Mouse (Mus musculus) lung, embryonic 14.5 days (tissue): ENCODE results near the gene Plekho2. TPM values are rescaled to one million over a fixed set of nuclear protein-coding genes. Genes with fewer than 3 reads are reported as not detected.

Experiments used
- ATAC-seq: fragments of 200-750 bp; cut with Nextera tagmentation; 2 replicates; pipeline ENCODE4 v1.8.0; 2017; ENCODE audit warnings: mild to moderate bottlenecking, moderate TSS enrichment, moderate library complexity; ENCODE audit not compliant: insufficient read depth
- DNase-seq: peaks from one replicate; pipeline ENCODE4 v3.0.0-alpha.2; 2015
- H3K27ac ChIP-seq: fragments of 300-500 bp; sonication (generic); 2 replicates; pipeline ENCODE4 v1.5.1; 2014; ENCODE audit warnings: low read depth, mild to moderate bottlenecking, moderate library complexity
- H3K27me3 ChIP-seq: fragments of 300-500 bp; sonication (generic); 2 replicates; pipeline ENCODE4 v1.6.1; 2014; ENCODE audit warnings: low read length, control low read depth; ENCODE audit not compliant: insufficient read depth
- H3K36me3 ChIP-seq: fragments of 300-500 bp; sonication (generic); 2 replicates; pipeline ENCODE4 v1.6.1; 2014; ENCODE audit warnings: control low read depth; ENCODE audit not compliant: insufficient read depth
- H3K4me1 ChIP-seq: fragments of 300-500 bp; sonication (generic); 2 replicates; pipeline ENCODE4 v1.6.1; 2014; ENCODE audit warnings: antibody characterized with exemption, control low read depth; ENCODE audit not compliant: insufficient read depth
- H3K4me2 ChIP-seq: fragments of 300-500 bp; sonication (generic); 2 replicates; pipeline ENCODE4 v1.6.1; 2014; ENCODE audit warnings: mild to moderate bottlenecking
- H3K4me3 ChIP-seq: fragments of 300-500 bp; sonication (generic); 2 replicates; pipeline ENCODE4 v1.5.1; 2014; ENCODE audit warnings: low read depth, low read length
- H3K9ac ChIP-seq: fragments of 300-500 bp; sonication (generic); 2 replicates; pipeline ENCODE4 v1.6.1; 2014
- H3K9me3 ChIP-seq: fragments of 300-500 bp; sonication (generic); 2 replicates; pipeline ENCODE4 v1.6.1; 2016; ENCODE audit warnings: low read depth, low read length, control low read depth
- CTCF ChIP-seq: IDR thresholded peaks from 2 replicates; pipeline ENCODE4 v1.5.1; 2016; ENCODE audit warnings: antibody characterized with exemption, low read depth
- WGBS: fragments of 180-500 bp; shearing (Covaris S2); extraction: QIAGEN DNeasy Blood & Tissue Kit; methylation state at CpG from one replicate; pipeline ENCODE4 v1.1.7; 2014; 5-methylcytosine and 5-hydroxymethylcytosine counted together
- polyA plus RNA-seq: library from polyadenylated mRNA; unstranded; fragments of >200 nt; fragmentation: Nextera tagmentation; extraction: Ambion mirVana; gene quantifications from 2 replicates; pipeline ENCODE4 v1.2.1, GENCODE M21; 2014

Plekho2 gene
- polyA plus RNA-seq, 1 experiment from 2014 or later = 21.8 TPM

DNA sequence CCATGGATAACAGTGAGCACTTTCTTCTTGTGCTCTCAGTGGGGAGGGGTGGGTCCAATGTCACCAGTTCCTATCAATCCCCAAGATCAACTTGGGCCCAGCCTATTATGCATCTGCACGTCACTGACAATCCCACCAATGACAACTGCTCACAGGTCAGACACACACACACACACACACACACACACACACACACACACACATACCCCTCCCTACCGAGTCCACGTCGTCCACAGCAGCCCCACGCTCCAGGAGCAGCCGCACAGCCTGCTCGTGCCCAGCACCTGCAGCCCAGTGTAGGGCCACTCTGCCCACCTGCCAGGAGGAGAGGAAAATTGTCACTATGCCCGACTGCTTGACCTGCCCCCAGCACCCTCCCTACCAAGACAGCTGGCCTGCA, 65.4 kb downstream of the Plekho2 start:
- no peak for TF ChIP-seq CTCF
- H3K9ac ChIP-seq = no peak overlapping the region
- no peak overlapping the region for H3K4me2 ChIP-seq
- no peak overlapping the region for H3K27ac ChIP-seq
- no peak for DNase-seq
- H3K9me3 ChIP-seq = no peaks in the 10 kb centered on the region
- H3K4me1 ChIP-seq = no peaks in the 10 kb centered on the region
- H3K27me3 ChIP-seq = no peaks in the 10 kb centered on the region
- no peaks in the 10 kb centered on the region for H3K36me3 ChIP-seq
- ATAC-seq = no peak
- H3K4me3 ChIP-seq = no peak overlapping the region
- WGBS = 70% methylated on average over 8 of the region's 8 CpGs

DNA sequence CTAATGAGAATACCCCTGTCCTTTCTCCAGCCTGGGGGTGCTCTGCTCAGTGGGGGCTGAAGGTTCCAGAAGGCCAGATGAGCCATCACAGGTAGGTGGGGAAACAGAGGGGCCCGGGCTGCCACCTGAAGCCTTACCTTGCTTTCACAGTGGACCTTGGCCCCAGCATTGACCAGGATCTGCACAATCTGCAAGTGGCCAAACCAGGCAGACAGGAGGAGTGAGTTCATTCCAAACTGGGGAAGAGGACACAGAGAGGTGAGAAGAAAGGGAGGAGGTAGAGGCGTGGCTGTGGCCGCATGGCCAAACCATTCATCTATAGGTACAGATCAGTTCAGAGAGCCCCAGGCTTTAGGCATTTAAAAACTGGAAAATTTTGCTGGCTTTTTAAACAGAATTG, 67.3 kb downstream of the Plekho2 start:
- H3K27me3 ChIP-seq = no peaks in the 10 kb centered on the region
- H3K4me2 ChIP-seq = no peak overlapping the region
- no peaks in the 10 kb centered on the region for H3K36me3 ChIP-seq
- H3K9ac ChIP-seq = no peak overlapping the region
- TF ChIP-seq CTCF = no peak
- no peak overlapping the region for H3K4me3 ChIP-seq
- no peaks in the 10 kb centered on the region for H3K9me3 ChIP-seq
- H3K4me1 ChIP-seq = 0 out of 2 replicates have a peak, but pooled peaks cover 4% of the 10 kb centered on the region
- ATAC-seq = no peak
- DNase-seq = no peak
- H3K27ac ChIP-seq = no peak overlapping the region
- 61% methylated on average over 3 of the region's 3 CpGs for WGBS

DNA sequence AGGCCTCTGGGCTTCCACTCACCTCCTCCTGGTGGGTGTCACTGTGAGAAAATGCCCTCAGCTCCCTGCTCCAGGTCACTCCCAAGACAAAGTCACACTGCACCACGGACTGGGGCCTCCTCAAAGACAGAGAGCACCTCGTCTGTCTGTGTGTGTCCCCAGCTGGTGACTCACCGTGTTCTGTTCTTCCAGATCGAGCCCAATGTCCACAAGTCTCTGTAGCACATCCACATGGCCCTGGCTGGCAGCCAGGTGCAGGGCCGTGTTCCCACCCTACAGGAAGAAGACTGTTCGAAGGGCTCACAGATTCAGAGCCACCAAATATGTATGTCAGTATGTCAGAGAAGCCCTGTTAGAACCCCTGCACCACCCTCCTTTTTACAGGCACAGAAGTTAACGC, 71.4 kb downstream of the Plekho2 start:
- Histone ChIP-seq H3K27me3 (no peaks in the 10 kb centered on the region), H3K4me2 (no peak overlapping the region), H3K4me3 (no peak overlapping the region), H3K36me3 (no peaks in the 10 kb centered on the region), H3K9ac (no peak overlapping the region), H3K27ac (no peak overlapping the region), H3K9me3 (no peaks in the 10 kb centered on the region), H3K4me1 (0 out of 2 replicates have a peak, but pooled peaks cover 6% of the 10 kb centered on the region)
- 30% methylated on average over 7 of the region's 7 CpGs for WGBS
- DNase-seq (peak; percentile 41), ATAC-seq (no peak)
- no peak for TF ChIP-seq CTCF

DNA sequence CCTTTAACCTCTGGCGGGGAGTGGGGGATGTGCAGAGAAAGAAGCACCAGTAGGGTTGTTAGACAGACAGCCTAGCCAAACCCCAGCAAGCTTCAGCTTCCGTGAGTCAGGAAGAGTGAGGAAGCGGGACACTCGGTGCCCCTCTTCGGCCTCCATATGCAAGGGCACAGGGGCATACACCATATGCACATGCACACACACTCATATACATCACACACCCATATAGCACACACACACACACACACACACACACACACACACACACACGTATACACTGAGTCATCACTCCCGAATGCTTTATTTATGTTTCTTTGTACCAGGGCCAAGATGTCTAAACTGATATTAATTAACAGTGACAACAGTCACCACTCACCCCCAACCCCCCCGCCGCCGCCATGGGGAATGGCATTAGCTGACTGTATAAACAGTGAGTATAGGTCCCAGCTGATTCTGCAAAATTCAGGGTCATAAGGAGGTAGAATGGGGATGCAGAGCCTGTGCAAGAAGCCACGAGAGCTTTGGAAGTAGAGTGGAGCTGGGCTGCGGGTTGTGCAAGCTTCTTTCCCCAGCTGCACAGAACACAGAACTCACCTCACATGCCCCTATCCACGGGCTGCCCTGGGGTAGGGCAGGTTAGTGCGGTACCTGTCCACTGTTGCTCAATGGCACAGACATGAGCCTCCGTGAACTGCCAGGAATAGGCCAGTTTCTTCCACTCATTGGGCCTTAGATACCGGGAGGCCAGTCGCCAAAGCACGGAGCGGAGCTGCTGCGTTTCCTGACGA, 76.9 kb downstream of the Plekho2 start:
- Histone ChIP-seq H3K4me1 (0 out of 2 replicates have a peak, but pooled peaks cover 8% of the 10 kb centered on the region), H3K4me3 (no peak overlapping the region), H3K9ac (no peak overlapping the region), H3K27ac (peak overlapping the region; percentile 18; the same call in 1 of the 2 replicates), H3K27me3 (no peaks in the 10 kb centered on the region), H3K4me2 (no peak overlapping the region), H3K36me3 (no peaks in the 10 kb centered on the region), H3K9me3 (no peaks in the 10 kb centered on the region)
- ATAC-seq (peak; percentile 83), DNase-seq (peak; percentile 77)
- 44% methylated on average over 21 of the region's 21 CpGs for WGBS
- TF ChIP-seq CTCF = no peak

Other genes with a start within 250 kb of the Plekho2 start
- gene Pdcd7, start 233.9 kb downstream of the Plekho2 start, polyA plus RNA-seq = 14.5 and 14.8 TPM in 2 replicates
- gene Ubap1l, start 219.0 kb downstream of the Plekho2 start, polyA plus RNA-seq = 0.24 and 0.61 TPM in 2 replicates
- gene Kbtbd13, start 188.4 kb downstream of the Plekho2 start, polyA plus RNA-seq = 4.2 and 4.5 TPM in 2 replicates
- 48.8 TPM in 2 replicates for gene Rasl12, start 181.5 kb downstream of the Plekho2 start, polyA plus RNA-seq
- gene Slc51b, start 157.1 kb downstream of the Plekho2 start, polyA plus RNA-seq = not detected in 2 replicates
- 19.4 and 21.2 TPM in 2 replicates for gene Mtfmt, start 144.3 kb downstream of the Plekho2 start, polyA plus RNA-seq
- 92.8 and 107 TPM in 2 replicates for gene Spg21, start 119.1 kb downstream of the Plekho2 start, polyA plus RNA-seq
- gene Ankdd1a, start 59.8 kb downstream of the Plekho2 start, polyA plus RNA-seq = 0.12 TPM in 1 of 2 replicates, not detected in the other
- 16.1 and 18.4 TPM in 2 replicates for gene Pif1, start 7.1 kb upstream of the Plekho2 start, polyA plus RNA-seq
- gene Rbpms2, start 49.6 kb upstream of the Plekho2 start, polyA plus RNA-seq = 20.3 and 25.3 TPM in 2 replicates
- gene Oaz2, start 88.0 kb upstream of the Plekho2 start, polyA plus RNA-seq = 263 and 267 TPM in 2 replicates
- 7.4 and 7.6 TPM in 2 replicates for gene Zfp609, start 247.5 kb upstream of the Plekho2 start, polyA plus RNA-seq